Mouse (Mus musculus): Measurements from ENCODE around the gene Klf12. TPM values are rescaled to one million over a fixed set of nuclear protein-coding genes. Genes with fewer than 3 reads are reported as not detected.

The Klf12 gene
- 26.8 and 33.8 TPM in 2 replicates for polyA plus RNA-seq (2014; fragmentation: Nextera tagmentation; extraction: Ambion mirVana)

DNA sequence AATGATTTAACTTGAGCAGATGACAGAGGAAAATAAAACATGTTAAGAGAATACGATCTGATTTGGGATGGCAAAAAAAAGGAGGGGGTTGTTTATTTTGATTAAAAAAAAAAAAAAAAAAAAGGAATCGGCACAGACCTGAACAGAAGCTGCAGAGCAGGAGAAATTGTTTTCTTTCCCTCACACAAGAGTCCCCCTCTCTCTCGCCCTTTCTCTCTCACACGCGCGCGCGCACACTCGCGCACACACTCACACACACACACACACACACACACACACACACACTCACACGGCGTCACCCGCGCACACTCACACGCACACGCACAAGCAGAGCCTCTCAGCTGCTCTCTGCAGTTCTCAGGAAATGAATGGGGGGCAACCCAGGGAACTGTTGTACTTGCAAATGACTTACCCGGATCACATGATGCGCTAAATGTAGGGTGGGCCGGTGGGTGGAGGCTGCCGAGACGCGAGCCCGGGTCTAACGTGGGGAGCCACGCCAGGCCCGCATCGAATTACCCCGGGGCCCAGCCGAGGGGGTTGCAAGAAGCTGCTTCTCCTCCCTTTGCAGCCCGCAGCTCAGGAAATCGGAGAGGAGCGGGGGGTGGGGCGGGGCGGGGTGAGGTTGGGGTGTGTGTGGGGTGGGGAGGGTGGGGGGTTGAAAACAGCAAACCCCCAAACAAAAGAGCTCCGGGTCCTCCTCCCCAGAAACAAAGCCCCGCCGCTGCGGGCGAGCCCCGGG, at the start of gene Klf12:
Gene Klf12 (minus strand): TSS at position 561 of the 742 bp plus-strand sequence.
- peak within 1 kb of the TSS; percentile 42 for H3K4me3 ChIP-seq (ENCODE audit: low read depth, low read length)
- DNase-seq (ENCODE audit: low spot score) (peak; percentile 90), ATAC-seq (ENCODE audit: insufficient read depth, low FRiP score, low TSS enrichment) (peak; percentile 86)
- H3K9me3 ChIP-seq (ENCODE audit: control insufficient read depth, low read length): no peaks in the 10 kb centered on the region
- no peaks in the 10 kb centered on the region for H3K36me3 ChIP-seq (ENCODE audit: control insufficient read depth, insufficient read depth, low read length)
- WGBS: 0% methylated on average over 35 of the region's 40 CpGs
- peak within 1 kb of the TSS; percentile 94 for H3K27ac ChIP-seq (ENCODE audit: low read depth, low read length)
- no peaks in the 10 kb centered on the region for H3K27me3 ChIP-seq (ENCODE audit: control insufficient read depth, insufficient read depth, low read length)
- H3K4me2 ChIP-seq (ENCODE audit: low read depth): peak within 1 kb of the TSS; percentile 92
- H3K4me1 ChIP-seq (ENCODE audit: control insufficient read depth, insufficient read depth, low read length): peaks cover 5% of the 10 kb centered on the region; the same call in 1 of the 2 replicates
- H3K9ac ChIP-seq (ENCODE audit: low read length): peak within 1 kb of the TSS; percentile 73

DNA sequence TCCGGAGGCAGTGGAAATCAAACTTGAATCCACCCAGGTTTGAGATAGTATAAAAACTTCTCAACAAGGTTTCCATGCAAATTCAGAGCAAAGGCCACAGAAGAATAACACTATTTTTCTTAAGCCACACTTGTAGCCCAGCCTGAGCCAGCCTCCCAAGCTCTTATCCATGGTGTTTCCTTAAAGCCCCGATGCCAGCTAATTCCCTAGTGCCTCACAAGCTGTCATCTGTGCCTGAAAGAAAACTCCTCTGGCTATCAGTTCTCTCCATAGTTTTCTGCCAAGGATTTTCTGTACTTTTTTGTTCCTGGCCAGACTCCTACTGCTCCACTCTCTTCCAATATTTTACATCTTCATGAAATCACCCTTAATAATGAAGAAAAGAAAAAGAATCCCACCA, 48.9 kb upstream of the Klf12 start:
- ATAC-seq (ENCODE audit: insufficient read depth, low FRiP score, low TSS enrichment): no peak
- H3K9me3 ChIP-seq (ENCODE audit: control insufficient read depth, low read length): no peaks in the 10 kb centered on the region
- 86% methylated on average over 2 of the region's 2 CpGs for WGBS
- no peaks in the 10 kb centered on the region for H3K4me1 ChIP-seq (ENCODE audit: control insufficient read depth, insufficient read depth, low read length)
- DNase-seq (ENCODE audit: low spot score): no peak
- no peak overlapping the region for H3K4me2 ChIP-seq (ENCODE audit: low read depth)
- H3K27me3 ChIP-seq (ENCODE audit: control insufficient read depth, insufficient read depth, low read length): no peaks in the 10 kb centered on the region
- no peak overlapping the region for H3K4me3 ChIP-seq (ENCODE audit: low read depth, low read length)
- H3K36me3 ChIP-seq (ENCODE audit: control insufficient read depth, insufficient read depth, low read length): no peaks in the 10 kb centered on the region
- no peak overlapping the region for H3K9ac ChIP-seq (ENCODE audit: low read length)
- H3K27ac ChIP-seq (ENCODE audit: low read depth, low read length): no peak overlapping the region

- no peak overlapping the region for H3K9ac ChIP-seq (ENCODE audit: low read length)
- no peaks in the 10 kb centered on the region for H3K36me3 ChIP-seq (ENCODE audit: control insufficient read depth, insufficient read depth, low read length)
- 80% methylated on average over 6 of the region's 6 CpGs for WGBS
- no peaks in the 10 kb centered on the region for H3K9me3 ChIP-seq (ENCODE audit: control insufficient read depth, low read length)
- DNase-seq (ENCODE audit: low spot score) (no peak), ATAC-seq (ENCODE audit: insufficient read depth, low FRiP score, low TSS enrichment) (no peak)
- no peaks in the 10 kb centered on the region for H3K4me1 ChIP-seq (ENCODE audit: control insufficient read depth, insufficient read depth, low read length)
- H3K27ac ChIP-seq (ENCODE audit: low read depth, low read length): no peak overlapping the region
- no peak overlapping the region for H3K4me2 ChIP-seq (ENCODE audit: low read depth)
- no peak overlapping the region for H3K4me3 ChIP-seq (ENCODE audit: low read depth, low read length)
- H3K27me3 ChIP-seq (ENCODE audit: control insufficient read depth, insufficient read depth, low read length): no peaks in the 10 kb centered on the region
Observed at GRCm38 (mm10) chr14:100328602-100329276, 44.3 kb upstream of the Klf12 start.

GRCm38 (mm10) chr14:100324303-100324702, 39.8 kb upstream of the Klf12 start:
- no peak overlapping the region for H3K4me2 ChIP-seq (ENCODE audit: low read depth)
- no peaks in the 10 kb centered on the region for H3K27me3 ChIP-seq (ENCODE audit: control insufficient read depth, insufficient read depth, low read length)
- 0 out of 2 replicates have a peak, but pooled peaks cover 3% of the 10 kb centered on the region for H3K9me3 ChIP-seq (ENCODE audit: control insufficient read depth, low read length)
- H3K9ac ChIP-seq (ENCODE audit: low read length): no peak overlapping the region
- H3K4me1 ChIP-seq (ENCODE audit: control insufficient read depth, insufficient read depth, low read length): no peaks in the 10 kb centered on the region
- no peak overlapping the region for H3K4me3 ChIP-seq (ENCODE audit: low read depth, low read length)
- H3K36me3 ChIP-seq (ENCODE audit: control insufficient read depth, insufficient read depth, low read length): no peaks in the 10 kb centered on the region
- DNase-seq (ENCODE audit: low spot score) (no peak), ATAC-seq (ENCODE audit: insufficient read depth, low FRiP score, low TSS enrichment) (no peak)
- WGBS: 90% methylated on average over 7 of the region's 7 CpGs
- H3K27ac ChIP-seq (ENCODE audit: low read depth, low read length): no peak overlapping the region

- Histone ChIP-seq H3K4me1 (ENCODE audit: control insufficient read depth, insufficient read depth, low read length) (no peaks in the 10 kb centered on the region), H3K4me2 (ENCODE audit: low read depth) (no peak overlapping the region), H3K9me3 (ENCODE audit: control insufficient read depth, low read length) (0 out of 2 replicates have a peak, but pooled peaks cover 3% of the 10 kb centered on the region), H3K27ac (ENCODE audit: low read depth, low read length) (no peak overlapping the region), H3K9ac (ENCODE audit: low read length) (no peak overlapping the region), H3K4me3 (ENCODE audit: low read depth, low read length) (no peak overlapping the region), H3K27me3 (ENCODE audit: control insufficient read depth, insufficient read depth, low read length) (no peaks in the 10 kb centered on the region), H3K36me3 (ENCODE audit: control insufficient read depth, insufficient read depth, low read length) (no peaks in the 10 kb centered on the region)
- ATAC-seq (ENCODE audit: insufficient read depth, low FRiP score, low TSS enrichment) (no peak), DNase-seq (ENCODE audit: low spot score) (no peak)
- WGBS: 96% methylated on average over 6 of the region's 6 CpGs
Observed at GRCm38 (mm10) chr14:100322012-100322411, 37.5 kb upstream of the Klf12 start.

GRCm38 (mm10) chr14:100316780-100317179, 32.3 kb upstream of the Klf12 start:
- Histone ChIP-seq H3K4me3 (ENCODE audit: low read depth, low read length) (no peak overlapping the region), H3K9ac (ENCODE audit: low read length) (no peak overlapping the region), H3K27me3 (ENCODE audit: control insufficient read depth, insufficient read depth, low read length) (no peaks in the 10 kb centered on the region), H3K9me3 (ENCODE audit: control insufficient read depth, low read length) (no peaks in the 10 kb centered on the region), H3K4me2 (ENCODE audit: low read depth) (no peak overlapping the region), H3K4me1 (ENCODE audit: control insufficient read depth, insufficient read depth, low read length) (no peaks in the 10 kb centered on the region), H3K27ac (ENCODE audit: low read depth, low read length) (no peak overlapping the region), H3K36me3 (ENCODE audit: control insufficient read depth, insufficient read depth, low read length) (no peaks in the 10 kb centered on the region)
- DNase-seq (ENCODE audit: low spot score) (no peak), ATAC-seq (ENCODE audit: insufficient read depth, low FRiP score, low TSS enrichment) (no peak)
- WGBS: 81% methylated on average over 4 of the region's 4 CpGs

- Histone ChIP-seq H3K4me1 (ENCODE audit: control insufficient read depth, insufficient read depth, low read length) (no peaks in the 10 kb centered on the region), H3K27ac (ENCODE audit: low read depth, low read length) (no peak overlapping the region), H3K27me3 (ENCODE audit: control insufficient read depth, insufficient read depth, low read length) (no peaks in the 10 kb centered on the region), H3K9me3 (ENCODE audit: control insufficient read depth, low read length) (no peaks in the 10 kb centered on the region), H3K4me3 (ENCODE audit: low read depth, low read length) (no peak overlapping the region), H3K36me3 (ENCODE audit: control insufficient read depth, insufficient read depth, low read length) (no peaks in the 10 kb centered on the region), H3K4me2 (ENCODE audit: low read depth) (no peak overlapping the region), H3K9ac (ENCODE audit: low read length) (no peak overlapping the region)
- ATAC-seq (ENCODE audit: insufficient read depth, low FRiP score, low TSS enrichment): no peak
- peak; percentile 12 for DNase-seq (ENCODE audit: low spot score)
- WGBS: 59% methylated on average over 4 of the region's 4 CpGs
Observed at GRCm38 (mm10) chr14:100314099-100314498, 29.6 kb upstream of the Klf12 start.

DNA sequence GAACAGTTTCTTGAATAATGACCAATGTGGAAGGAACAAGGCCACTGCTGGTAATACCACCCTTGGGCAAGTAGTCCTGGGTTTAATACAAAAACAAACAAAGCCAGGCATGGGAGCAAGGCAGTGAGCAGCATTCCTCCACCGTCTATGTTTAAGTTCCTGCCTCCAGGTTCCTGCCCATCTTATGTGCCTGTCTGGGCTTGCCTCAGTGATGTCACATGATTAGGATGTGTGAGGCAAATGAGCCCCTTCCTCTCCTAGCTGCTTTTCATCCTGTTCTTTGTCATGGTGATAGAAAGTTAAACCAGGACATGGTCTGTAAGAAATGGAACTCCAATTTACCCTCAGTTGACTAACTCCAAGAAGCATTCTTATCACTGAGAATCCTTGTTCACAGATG, 16.4 kb upstream of the Klf12 start:
- WGBS: 86% methylated on average over 1 of the region's 1 CpGs
- Histone ChIP-seq H3K4me1 (ENCODE audit: control insufficient read depth, insufficient read depth, low read length) (no peaks in the 10 kb centered on the region), H3K36me3 (ENCODE audit: control insufficient read depth, insufficient read depth, low read length) (no peaks in the 10 kb centered on the region), H3K27ac (ENCODE audit: low read depth, low read length) (no peak overlapping the region), H3K4me3 (ENCODE audit: low read depth, low read length) (no peak overlapping the region), H3K27me3 (ENCODE audit: control insufficient read depth, insufficient read depth, low read length) (no peaks in the 10 kb centered on the region), H3K9me3 (ENCODE audit: control insufficient read depth, low read length) (no peaks in the 10 kb centered on the region), H3K9ac (ENCODE audit: low read length) (no peak overlapping the region), H3K4me2 (ENCODE audit: low read depth) (no peak overlapping the region)
- ATAC-seq (ENCODE audit: insufficient read depth, low FRiP score, low TSS enrichment) (no peak), DNase-seq (ENCODE audit: low spot score) (no peak)

DNA sequence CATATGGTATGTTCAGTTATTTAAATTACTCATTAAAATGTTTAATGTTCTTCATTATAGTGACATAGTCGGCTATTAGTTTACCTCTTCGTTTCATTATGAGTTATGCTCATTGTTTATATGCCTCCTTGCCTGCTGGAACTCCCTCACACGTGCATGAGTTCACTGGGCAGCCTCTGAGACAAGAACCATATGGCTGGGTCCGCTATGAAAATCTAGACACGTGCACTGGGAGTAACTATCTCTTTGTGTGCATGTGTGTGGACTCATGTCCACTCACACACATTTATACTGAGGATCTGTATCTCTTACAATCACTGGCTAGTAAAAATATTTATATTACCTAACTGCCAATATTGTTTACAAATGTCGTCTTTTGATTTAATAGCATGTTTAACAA, 14.4 kb upstream of the Klf12 start:
- no peak for ATAC-seq (ENCODE audit: insufficient read depth, low FRiP score, low TSS enrichment)
- Histone ChIP-seq H3K9ac (ENCODE audit: low read length) (no peak overlapping the region), H3K4me3 (ENCODE audit: low read depth, low read length) (no peak overlapping the region), H3K27me3 (ENCODE audit: control insufficient read depth, insufficient read depth, low read length) (no peaks in the 10 kb centered on the region), H3K9me3 (ENCODE audit: control insufficient read depth, low read length) (no peaks in the 10 kb centered on the region), H3K27ac (ENCODE audit: low read depth, low read length) (no peak overlapping the region), H3K36me3 (ENCODE audit: control insufficient read depth, insufficient read depth, low read length) (no peaks in the 10 kb centered on the region), H3K4me2 (ENCODE audit: low read depth) (no peak overlapping the region), H3K4me1 (ENCODE audit: control insufficient read depth, insufficient read depth, low read length) (no peaks in the 10 kb centered on the region)
- no peak for DNase-seq (ENCODE audit: low spot score)
- 68% methylated on average over 6 of the region's 6 CpGs for WGBS

Measured in neural tube, embryonic 11.5 days (tissue).